Mouse (Mus musculus) regulatory T cell (primary cell): ENCODE measurements around the gene Ttbk1.
"Not testable (repeated sequence)": the region's sequence is repeated elsewhere in the genome, so short reads cannot be mapped to it uniquely, and the experiment has no call there.

Experiments used
- in situ Hi-C: fragments of 300-600 bp; cut with MboI, MseI; formaldehyde crosslinking; loops from one replicate; pipeline ENCODE4 v1.15.1; 2025; ENCODE audit warnings: high pct_unique_total_duplicates

Gene Ttbk1

DNA sequence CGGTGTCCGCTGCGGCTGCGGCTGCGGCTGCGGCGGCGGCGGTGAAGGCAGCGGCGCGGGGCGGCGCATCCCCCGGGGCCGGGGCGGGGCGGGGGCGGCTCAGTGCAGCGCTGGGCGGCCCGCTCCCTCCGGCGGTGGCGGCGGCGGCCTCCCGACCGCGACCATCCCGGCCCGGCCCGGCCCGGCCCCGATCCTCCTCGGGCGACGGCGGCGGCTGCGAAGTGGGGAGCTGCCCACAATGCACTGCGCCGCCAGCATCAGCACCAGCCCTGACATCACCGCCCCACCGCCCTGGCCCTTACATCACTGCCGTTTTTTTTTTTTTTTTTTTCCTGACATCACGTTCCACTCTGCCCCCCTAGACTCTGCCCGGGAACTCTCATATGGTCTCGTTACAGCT is at the start of gene Ttbk1:
Gene Ttbk1, minus strand, starts transcription at position 245 of the 400 bp plus-strand sequence.
- in situ Hi-C loops: no loop called here

DNA sequence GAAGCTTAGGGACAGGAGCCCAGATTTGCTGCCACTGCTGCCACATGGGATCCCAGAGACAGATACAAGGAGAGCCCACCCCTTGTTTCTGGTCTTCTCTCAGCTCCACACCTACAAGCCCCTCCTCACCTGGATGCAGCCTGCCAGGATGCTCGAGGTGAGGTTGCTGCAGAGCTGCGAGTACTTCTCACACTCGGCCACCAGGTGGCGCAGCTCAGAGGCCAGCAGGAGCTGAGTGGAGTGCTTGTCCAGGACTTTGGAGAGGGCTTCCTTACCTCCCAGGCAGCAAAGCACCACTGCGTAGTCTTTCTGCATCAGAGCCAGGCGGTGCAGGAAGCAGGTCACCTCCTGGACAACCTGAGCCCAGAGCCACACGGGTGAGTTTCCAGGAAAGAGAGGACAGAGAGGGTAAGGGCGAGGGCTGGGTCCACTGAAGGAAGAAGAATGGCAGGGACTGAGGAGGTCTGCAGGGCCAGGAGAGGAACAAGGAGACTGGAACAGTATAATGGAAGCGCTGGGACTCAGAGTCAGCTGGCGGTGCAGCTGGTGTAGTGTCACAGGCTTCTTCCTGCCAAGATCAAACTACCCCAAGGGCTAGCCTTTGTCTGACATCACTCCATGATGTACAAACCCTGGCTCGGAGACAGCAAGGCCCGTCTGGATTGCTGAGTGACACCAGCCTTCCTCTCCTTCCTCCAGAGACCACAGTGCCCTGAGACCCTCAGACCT is 38.3 kb upstream of the Ttbk1 start:
- in situ Hi-C loops: loop anchor here (5.0 kb wide), 1 partner anchor 52 kb away; no protein-coding TSS in a partner anchor

GRCm38 (mm10) chr17:46525065-46525464 is 37.6 kb upstream of the Ttbk1 start:
- in situ Hi-C loops: loop anchor here (5.0 kb wide), 1 partner anchor 52 kb away; no protein-coding TSS in a partner anchor

DNA sequence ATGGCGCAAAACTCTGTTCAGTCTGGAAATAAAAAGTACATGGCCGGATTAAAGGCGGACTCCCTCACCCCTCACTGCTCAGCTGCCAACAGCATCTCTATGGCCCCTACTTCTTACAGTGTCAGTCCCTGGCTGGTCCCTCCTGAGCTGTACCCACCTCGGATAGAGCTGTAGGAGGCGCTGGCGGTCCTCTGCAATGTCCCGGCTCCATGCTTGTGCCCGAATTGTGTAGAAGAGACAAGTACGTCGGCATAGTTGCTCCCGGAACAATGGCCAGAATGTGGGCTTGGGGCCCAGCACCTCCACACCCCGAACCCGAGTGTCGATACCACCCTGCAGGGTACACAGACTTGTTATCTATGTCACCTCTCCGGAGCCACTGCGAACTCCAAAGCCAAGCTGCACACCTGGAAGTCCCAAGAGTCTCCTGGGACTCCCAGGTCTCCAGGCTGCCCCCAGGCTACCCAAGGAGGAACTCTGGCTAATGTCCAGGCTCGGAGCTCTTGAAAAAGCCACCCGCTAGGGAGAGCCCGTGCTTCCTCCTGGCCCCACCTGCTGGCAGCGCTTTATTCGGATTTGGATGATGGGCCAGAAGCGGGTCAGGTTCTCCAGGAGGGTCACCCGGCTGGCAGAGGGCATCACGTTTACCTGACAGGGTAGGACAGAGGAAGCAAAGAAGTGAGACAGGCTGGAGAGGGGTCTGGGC is 34.6 kb upstream of the Ttbk1 start:
- in situ Hi-C loops: no loop called here

- in situ Hi-C loops: no loop called here
Observed at GRCm38 (mm10) chr17:46521174-46521573, 33.7 kb upstream of the Ttbk1 start.

DNA sequence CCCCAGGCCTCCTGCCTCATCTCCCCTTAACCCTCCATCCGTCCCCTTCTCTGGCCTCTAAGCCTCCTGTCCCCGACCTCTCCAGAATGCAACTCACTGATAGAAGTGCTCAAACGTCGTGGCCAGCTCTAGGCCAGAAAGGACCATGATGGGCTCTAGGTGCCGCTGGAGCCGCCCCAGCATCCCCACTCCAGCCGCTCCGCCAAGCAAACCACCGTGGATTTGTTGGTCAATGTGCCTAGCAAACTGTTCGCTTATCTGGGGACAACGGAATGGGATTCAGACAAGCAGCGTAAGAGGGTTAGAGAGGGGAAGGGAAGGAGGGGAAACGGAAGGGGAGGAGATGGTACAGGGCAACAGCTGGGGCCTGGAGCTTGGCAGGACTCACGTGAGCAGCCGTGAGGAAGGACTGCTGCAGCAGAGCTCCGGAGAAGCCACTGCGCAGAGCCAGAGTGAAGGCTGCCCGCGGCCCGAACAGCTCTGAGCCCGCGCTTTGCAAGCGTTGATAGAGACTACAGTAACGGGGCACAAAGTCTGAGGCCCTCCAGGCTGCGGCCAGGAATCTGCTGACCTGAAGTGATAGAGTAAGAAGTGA is 33.0 kb upstream of the Ttbk1 start:
- in situ Hi-C loops: no loop called here

DNA sequence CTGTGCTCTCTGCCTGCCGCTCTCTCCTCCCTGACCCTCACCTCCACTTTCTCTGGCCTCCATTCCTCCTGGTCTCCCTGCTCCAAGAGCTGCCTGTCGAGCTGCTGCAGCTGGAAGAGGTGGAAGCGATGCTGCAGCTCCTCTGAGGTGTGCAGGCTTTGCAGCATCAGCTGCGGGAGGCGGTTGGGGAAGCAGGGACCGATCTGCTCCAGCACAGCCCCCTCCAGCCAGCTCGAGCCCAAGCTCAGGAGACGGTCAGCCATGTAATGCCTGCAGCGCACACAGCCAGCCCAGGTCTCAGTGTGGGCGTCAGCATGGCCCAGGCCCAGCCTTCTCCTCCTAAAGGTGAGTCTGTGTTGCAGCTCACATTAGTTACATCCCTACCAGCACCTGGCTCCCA is 32.5 kb upstream of the Ttbk1 start:
- in situ Hi-C loops: no loop called here

- in situ Hi-C loops: loop anchor here (5.0 kb wide), 1 partner anchor 94 kb away; no protein-coding TSS in a partner anchor
Observed at GRCm38 (mm10) chr17:46513329-46513728, 25.9 kb upstream of the Ttbk1 start.

GRCm38 (mm10) chr17:46511059-46511710 is 23.7 kb upstream of the Ttbk1 start:
- in situ Hi-C loops: loop anchor here (5.0 kb wide), 1 partner anchor 96 kb away; no protein-coding TSS in a partner anchor

DNA sequence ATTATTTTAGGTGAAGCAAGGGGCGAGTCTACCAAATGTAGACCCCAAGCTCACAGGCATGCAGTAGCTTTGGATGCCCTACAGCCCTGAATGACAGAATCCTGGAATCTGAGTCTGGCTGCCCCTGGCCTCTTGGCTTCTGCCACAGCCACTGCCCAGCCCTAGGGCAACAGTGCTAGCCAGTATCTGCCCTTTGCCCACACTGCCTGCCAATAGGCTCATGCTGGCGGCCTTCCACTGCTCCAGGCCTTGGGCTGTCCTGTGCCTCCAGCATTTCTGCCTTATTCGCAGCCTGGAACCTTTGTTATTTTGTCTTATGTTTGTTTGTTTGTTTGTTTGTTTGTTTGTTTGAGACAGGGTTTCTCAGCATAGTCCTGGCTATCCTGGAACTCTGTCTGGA is 18.1 kb upstream of the Ttbk1 start:
- in situ Hi-C loops: no loop called here

- in situ Hi-C loops: no loop called here
Observed at GRCm38 (mm10) chr17:46503847-46504638, 16.6 kb upstream of the Ttbk1 start.

DNA sequence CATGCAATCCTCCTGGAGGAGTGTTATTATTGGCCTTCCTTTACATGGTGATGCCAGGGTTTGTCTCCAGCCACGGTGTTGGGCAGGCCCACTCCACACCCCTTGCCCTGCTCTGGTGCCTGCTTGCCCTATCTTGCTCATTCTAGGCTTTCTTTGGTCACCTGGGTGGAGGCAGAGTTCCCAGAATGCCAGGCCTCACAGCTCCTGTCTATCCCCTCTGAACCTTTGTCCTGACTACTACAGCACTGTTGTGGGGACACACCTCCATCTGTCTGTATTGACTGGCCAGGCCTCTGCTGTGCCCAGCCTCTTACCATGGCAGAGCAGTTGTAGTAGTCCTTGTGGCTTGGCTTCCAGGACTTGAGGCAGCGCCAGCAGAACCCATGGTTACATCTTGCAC is 15.3 kb upstream of the Ttbk1 start:
- in situ Hi-C loops: no loop called here

DNA sequence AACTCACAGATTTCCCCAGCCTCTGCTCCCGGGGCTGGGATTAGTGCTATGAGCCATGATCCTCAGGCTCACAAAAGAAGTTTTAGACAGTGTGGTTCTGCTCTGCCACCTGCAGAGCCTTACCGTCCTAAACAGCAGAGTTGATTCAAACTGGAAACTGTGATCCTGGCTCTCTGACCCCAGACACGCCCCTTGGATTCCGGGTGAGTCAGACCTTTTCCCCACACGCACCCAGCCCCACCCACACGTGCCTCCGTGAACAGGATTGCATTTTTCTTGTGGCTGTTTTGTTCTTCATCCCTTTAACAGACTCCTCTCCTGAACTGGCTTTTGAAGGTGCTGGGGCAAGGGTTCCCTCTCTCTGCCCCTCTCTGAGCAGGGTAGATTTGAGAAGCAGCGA is 10.5 kb upstream of the Ttbk1 start:
- in situ Hi-C loops: no loop called here

DNA sequence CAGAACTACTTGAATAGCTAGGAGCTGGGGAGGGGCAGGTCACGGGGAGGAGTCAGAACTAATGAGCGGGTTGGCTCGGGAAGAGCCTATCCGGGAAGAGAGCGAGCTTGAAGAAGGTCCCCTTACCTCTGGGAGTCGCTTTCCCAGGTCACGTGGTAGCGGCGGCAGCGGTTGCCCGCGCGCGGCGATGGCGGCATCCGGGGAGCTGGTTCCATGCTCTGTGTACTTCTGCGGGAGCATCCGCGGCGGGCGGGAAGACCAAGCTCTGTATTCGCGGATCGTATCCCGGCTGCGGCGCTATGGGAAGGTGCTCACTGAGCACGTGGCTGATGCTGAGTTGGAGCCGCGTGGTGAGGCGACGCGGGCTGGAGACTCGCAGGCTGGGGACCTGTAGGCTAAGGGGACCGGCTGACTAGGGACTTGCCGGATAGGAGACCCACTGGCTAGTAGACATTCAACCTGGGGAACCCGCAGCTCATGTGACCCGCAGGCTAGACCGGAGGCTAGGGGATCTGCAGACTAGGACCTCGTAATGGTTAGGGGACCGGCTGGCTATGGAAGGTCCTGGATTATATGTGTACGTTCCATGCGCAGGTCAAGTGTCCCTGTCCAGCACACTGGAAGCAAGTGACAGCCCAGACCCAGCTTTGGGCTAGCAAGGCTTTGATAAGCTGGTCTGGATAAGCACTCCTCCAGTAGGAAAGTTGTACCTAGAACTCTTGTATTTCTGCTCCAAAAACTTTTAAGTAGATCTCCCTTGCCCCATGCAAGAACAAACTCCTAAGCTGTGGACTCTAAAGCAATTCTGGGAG is 9.4 kb upstream of the Ttbk1 start, which contains the start of gene Dnph1:
Gene Dnph1, plus strand, starts transcription at position 89 of the 812 bp plus-strand sequence.
- in situ Hi-C loops: no loop called here

GRCm38 (mm10) chr17:46496081-46496480 is 8.6 kb upstream of the Ttbk1 start:
- in situ Hi-C loops: not testable (repeated sequence)

DNA sequence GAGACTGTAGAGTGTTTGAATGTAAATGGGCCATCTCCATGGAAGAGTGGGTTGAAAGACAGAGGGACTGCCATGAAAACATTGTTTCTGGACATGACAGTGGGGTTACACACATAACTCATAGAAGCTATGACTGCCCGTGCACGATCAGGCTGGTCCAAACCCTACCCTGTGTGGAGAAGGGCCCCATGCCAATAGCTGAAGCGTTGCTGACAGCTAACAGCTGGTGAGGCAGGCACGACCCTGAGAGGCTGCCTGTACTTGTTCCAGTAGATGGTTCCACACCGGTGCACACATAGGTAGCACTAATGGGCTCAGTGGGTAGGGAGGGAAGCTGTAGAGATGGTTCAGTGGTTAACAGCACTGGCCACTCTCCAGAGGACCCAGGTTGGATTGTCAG is 8.0 kb upstream of the Ttbk1 start:
- in situ Hi-C loops: no loop called here

GRCm38 (mm10) chr17:46486995-46487394 is 480 bp downstream of the Ttbk1 start:
- in situ Hi-C loops: no loop called here

DNA sequence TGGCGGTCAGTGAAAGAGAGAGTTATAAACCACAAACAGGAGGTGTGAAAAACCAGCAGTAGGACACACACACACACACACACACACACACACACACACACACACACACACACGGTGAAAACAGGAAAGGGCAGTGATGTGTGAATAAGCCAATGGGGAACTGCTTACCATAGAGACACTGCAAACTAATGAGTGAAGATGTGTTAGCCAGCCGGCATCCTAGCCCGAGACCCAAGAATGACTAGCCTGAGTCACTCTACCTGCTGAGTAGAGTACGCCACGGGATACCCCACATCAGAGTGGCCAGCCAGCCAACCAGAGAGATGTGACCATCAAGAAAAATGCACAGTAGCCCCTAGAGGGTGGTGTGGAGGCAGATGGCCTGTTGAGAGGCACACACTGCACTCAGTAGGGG is 3.0 kb downstream of the Ttbk1 start:
- in situ Hi-C loops: no loop called here

GRCm38 (mm10) chr17:46484021-46484431 is 3.4 kb downstream of the Ttbk1 start:
- in situ Hi-C loops: no loop called here

DNA sequence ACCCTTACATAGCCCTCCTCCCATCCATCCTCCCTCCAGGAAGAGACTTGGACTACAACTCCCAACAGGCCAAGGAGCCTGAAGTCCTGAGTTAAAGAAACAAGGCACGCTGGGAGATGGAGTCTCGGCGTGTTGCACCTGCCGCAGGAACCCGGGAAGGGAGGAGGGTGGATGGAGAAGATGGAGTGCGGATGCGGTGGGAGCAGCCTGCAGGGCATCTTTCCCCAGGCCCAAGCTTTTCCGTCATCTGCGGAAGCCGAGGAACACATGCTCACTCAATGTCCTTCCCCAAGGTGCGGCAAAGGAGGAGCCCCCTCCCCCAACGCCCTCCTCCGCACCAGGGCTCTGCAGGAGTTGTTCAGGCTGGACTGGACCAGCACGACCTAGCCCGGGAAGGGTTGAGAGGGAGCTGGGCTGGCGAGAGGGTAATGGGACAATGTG is 3.9 kb downstream of the Ttbk1 start:
- in situ Hi-C loops: no loop called here
